Comparison of ENCODE assay signal across 28 mouse cellular contexts in genomic region chr7:37736413-37736720, GRCm38 (mm10). TPM values are rescaled to one million over a fixed set of nuclear protein-coding genes. Genes with fewer than 3 reads are reported as not detected.
A peak's percentile ranks its signal among the peaks of the same experiment; 100 is the strongest.
DNase-seq lines count a peak whose midpoint lies in the region; ATAC-seq and TF ChIP-seq lines count a peak whose summit lies in the region.
"Had no signal": no experiment of that assay in that cellular context is flagged by ENCODE, and none has a peak within 500 bp of the region (broad histone marks: within the 10 kb centered on the region; RNA-seq: fewer than 3 reads in every experiment).

No protein-coding gene starts in this region.

- H3K9ac ChIP-seq in forebrain, embryonic 12.5 days = peak overlapping the region; percentile 21; the same call in 1 of the 2 replicates
- H3K9ac ChIP-seq in forebrain, embryonic 14.5 days (ENCODE audit: low read length) = no peak overlapping the region
- no peak overlapping the region for H3K9ac ChIP-seq in hindbrain, postnatal 0 days (replicated peaks; ENCODE audit: low read length)
- no peak overlapping the region; the same call in 1 of the 2 replicates for H3K9ac ChIP-seq in midbrain, embryonic 11.5 days (ENCODE audit: low read length)
- no peak overlapping the region for H3K9ac ChIP-seq in midbrain, embryonic 15.5 days
- H3K9ac ChIP-seq in hindbrain, embryonic 13.5 days = no peak overlapping the region
- H3K9ac ChIP-seq: heart, embryonic 15.5 days; liver, embryonic 14.5 days; neural tube, embryonic 13.5 days; stomach, embryonic 15.5 days had no signal

- no peak overlapping the region for H3K4me2 ChIP-seq in forebrain, embryonic 12.5 days
- no peak overlapping the region for H3K4me2 ChIP-seq in forebrain, embryonic 14.5 days (ENCODE audit: low read length)
- H3K4me2 ChIP-seq in hindbrain, postnatal 0 days (ENCODE audit: low read depth, low read length) = no peak overlapping the region
- no peak overlapping the region for H3K4me2 ChIP-seq in midbrain, embryonic 11.5 days
- no peak overlapping the region for H3K4me2 ChIP-seq in midbrain, embryonic 15.5 days
- no peak overlapping the region for H3K4me2 ChIP-seq in hindbrain, embryonic 13.5 days
- H3K4me2 ChIP-seq: heart, embryonic 15.5 days; neural tube, embryonic 13.5 days; stomach, embryonic 15.5 days had no signal

- peaks cover 59% of the 10 kb centered on the region for H3K4me1 ChIP-seq in forebrain, embryonic 12.5 days
- H3K4me1 ChIP-seq in forebrain, embryonic 14.5 days (ENCODE audit: control insufficient read depth, insufficient read depth, low read length) = peaks cover 25% of the 10 kb centered on the region
- peaks cover 81% of the 10 kb centered on the region for H3K4me1 ChIP-seq in hindbrain, embryonic 10.5 days (replicated peaks)
- peaks cover 6% of the 10 kb centered on the region; the same call in 1 of the 2 replicates for H3K4me1 ChIP-seq in hindbrain, postnatal 0 days (ENCODE audit: insufficient read depth, low read length)
- peaks cover 46% of the 10 kb centered on the region for H3K4me1 ChIP-seq in midbrain, embryonic 11.5 days (ENCODE audit: control insufficient read depth, insufficient read depth, low read length)
- peaks cover 21% of the 10 kb centered on the region for H3K4me1 ChIP-seq in midbrain, embryonic 15.5 days
- H3K4me1 ChIP-seq in hindbrain, embryonic 13.5 days (replicated peaks) = peaks cover 70% of the 10 kb centered on the region

- DNase-seq in forebrain, embryonic 14.5 days (ENCODE audit: low spot score) = no peak
- no peak for DNase-seq in hindbrain, embryonic 10.5 days (ENCODE audit: low spot score)
- no peak for DNase-seq in hindbrain, postnatal 0 days (ENCODE audit: low spot score)
- peak; percentile 90 for DNase-seq in midbrain, embryonic 11.5 days (ENCODE audit: low spot score, missing footprints)
- DNase-seq: adrenal gland, postnatal 10 days; cerebellum, adult 8-10 months; cerebellum, postnatal 25 days; gastrocnemius, adult 2 months; gastrocnemius, postnatal 36 days; heart, postnatal 4 days; kidney, adult 11 months; kidney, postnatal 14 days; layer of hippocampus, adult 9-11 months; liver; lung, adult 2 months; lung, postnatal 14 days; right cerebral cortex, postnatal 14 days had no signal

- WGBS in forebrain, embryonic 12.5 days = 9% methylated on average over 4 of the region's 4 CpGs
- 11% methylated on average over 4 of the region's 4 CpGs for WGBS in forebrain, embryonic 14.5 days
- 22% methylated on average over 4 of the region's 4 CpGs for WGBS in hindbrain, embryonic 10.5 days
- WGBS in hindbrain, postnatal 0 days = 17% methylated on average over 4 of the region's 4 CpGs
- 10% methylated on average over 4 of the region's 4 CpGs for WGBS in midbrain, embryonic 11.5 days
- 6% methylated on average over 4 of the region's 4 CpGs for WGBS in midbrain, embryonic 15.5 days
- 12% methylated on average over 4 of the region's 4 CpGs for WGBS in hindbrain, embryonic 13.5 days

- TF ChIP-seq CTCF in hindbrain, postnatal 0 days (IDR thresholded peaks at IDR 0.05; ENCODE audit: low read depth) = no peak

- no peak overlapping the region for H3K4me3 ChIP-seq in forebrain, embryonic 12.5 days (replicated peaks)
- H3K4me3 ChIP-seq in forebrain, embryonic 14.5 days (ENCODE audit: low read depth, low read length) = no peak overlapping the region
- no peak overlapping the region for H3K4me3 ChIP-seq in hindbrain, embryonic 10.5 days
- H3K4me3 ChIP-seq in hindbrain, postnatal 0 days (ENCODE audit: low read length) = no peak overlapping the region
- no peak overlapping the region for H3K4me3 ChIP-seq in midbrain, embryonic 11.5 days (ENCODE audit: low read depth, low read length)
- H3K4me3 ChIP-seq in midbrain, embryonic 15.5 days = no peak overlapping the region
- H3K4me3 ChIP-seq in hindbrain, embryonic 13.5 days = no peak overlapping the region
- H3K4me3 ChIP-seq: gastrocnemius, adult 2 months; heart, embryonic 15.5 days; neural tube, embryonic 13.5 days; stomach, embryonic 15.5 days had no signal

- H3K27ac ChIP-seq in forebrain, embryonic 12.5 days = 0 out of 2 replicates have a peak overlapping the region, but pooled peaks have one; percentile 67
- H3K27ac ChIP-seq in forebrain, embryonic 14.5 days (ENCODE audit: low read depth, low read length) = no peak overlapping the region
- H3K27ac ChIP-seq in hindbrain, embryonic 10.5 days = peak overlapping the region; percentile 66
- H3K27ac ChIP-seq in hindbrain, postnatal 0 days = no peak overlapping the region
- no peak overlapping the region; the same call in 1 of the 2 replicates for H3K27ac ChIP-seq in midbrain, embryonic 11.5 days (ENCODE audit: low read depth, low read length)
- no peak overlapping the region for H3K27ac ChIP-seq in midbrain, embryonic 15.5 days
- H3K27ac ChIP-seq in hindbrain, embryonic 13.5 days = peak overlapping the region; percentile 74
- H3K27ac ChIP-seq: gastrocnemius, adult 2 months; heart, embryonic 15.5 days; liver, embryonic 14.5 days; stomach, embryonic 15.5 days had no signal

- H3K9me3 ChIP-seq in forebrain, embryonic 12.5 days = no peaks in the 10 kb centered on the region
- H3K9me3 ChIP-seq in forebrain, embryonic 14.5 days (replicated peaks; ENCODE audit: control insufficient read depth, low read length) = no peaks in the 10 kb centered on the region
- H3K9me3 ChIP-seq in hindbrain, embryonic 10.5 days = peaks cover 4% of the 10 kb centered on the region; the same call in 1 of the 2 replicates
- H3K9me3 ChIP-seq in hindbrain, postnatal 0 days (ENCODE audit: low read length) = no peaks in the 10 kb centered on the region
- no peaks in the 10 kb centered on the region for H3K9me3 ChIP-seq in midbrain, embryonic 11.5 days (ENCODE audit: control insufficient read depth, low read length)
- H3K9me3 ChIP-seq in midbrain, embryonic 15.5 days = no peaks in the 10 kb centered on the region
- H3K9me3 ChIP-seq in hindbrain, embryonic 13.5 days = no peaks in the 10 kb centered on the region
- H3K9me3 ChIP-seq: heart, embryonic 15.5 days; neural tube, embryonic 13.5 days; stomach, embryonic 15.5 days had no signal

- 0 out of 2 replicates have a peak, but pooled peaks cover 2% of the 10 kb centered on the region for H3K27me3 ChIP-seq in forebrain, embryonic 12.5 days
- H3K27me3 ChIP-seq in forebrain, embryonic 14.5 days (replicated peaks; ENCODE audit: control insufficient read depth, insufficient read depth, low read length) = no peaks in the 10 kb centered on the region
- peaks cover 3% of the 10 kb centered on the region for H3K27me3 ChIP-seq in hindbrain, embryonic 10.5 days (ENCODE audit: insufficient read depth, poor library complexity, severe bottlenecking)
- H3K27me3 ChIP-seq in hindbrain, postnatal 0 days (ENCODE audit: insufficient read depth, low read length) = no peaks in the 10 kb centered on the region
- no peaks in the 10 kb centered on the region for H3K27me3 ChIP-seq in midbrain, embryonic 11.5 days (ENCODE audit: control insufficient read depth, insufficient read depth, low read length)
- H3K27me3 ChIP-seq in midbrain, embryonic 15.5 days (replicated peaks) = no peaks in the 10 kb centered on the region
- no peaks in the 10 kb centered on the region for H3K27me3 ChIP-seq in hindbrain, embryonic 13.5 days
- H3K27me3 ChIP-seq: neural tube, embryonic 13.5 days; Patski; stomach, embryonic 15.5 days had no signal

- no peaks in the 10 kb centered on the region for H3K36me3 ChIP-seq in forebrain, embryonic 12.5 days (replicated peaks)
- H3K36me3 ChIP-seq in forebrain, embryonic 14.5 days (ENCODE audit: control insufficient read depth, insufficient read depth, low read length) = no peaks in the 10 kb centered on the region
- H3K36me3 ChIP-seq in hindbrain, embryonic 10.5 days = peaks cover 16% of the 10 kb centered on the region
- H3K36me3 ChIP-seq in hindbrain, postnatal 0 days (ENCODE audit: insufficient read depth, low read length) = no peaks in the 10 kb centered on the region
- H3K36me3 ChIP-seq in midbrain, embryonic 11.5 days (ENCODE audit: control insufficient read depth, insufficient read depth, low read length) = no peaks in the 10 kb centered on the region
- no peaks in the 10 kb centered on the region for H3K36me3 ChIP-seq in midbrain, embryonic 15.5 days (replicated peaks)
- H3K36me3 ChIP-seq in hindbrain, embryonic 13.5 days = no peaks in the 10 kb centered on the region
- H3K36me3 ChIP-seq: heart, embryonic 15.5 days; neural tube, embryonic 13.5 days; stomach, embryonic 15.5 days had no signal

- ATAC-seq in forebrain, embryonic 12.5 days (ENCODE audit: low FRiP score) = no peak
- no peak for ATAC-seq in forebrain, embryonic 14.5 days
- ATAC-seq in hindbrain, postnatal 0 days = no peak
- ATAC-seq in midbrain, embryonic 11.5 days (ENCODE audit: low FRiP score) = peak; percentile 59
- ATAC-seq in midbrain, embryonic 15.5 days (replicated peaks) = no peak
- ATAC-seq in hindbrain, embryonic 13.5 days (ENCODE audit: low FRiP score) = no peak
- ATAC-seq: inflammation-experienced regulatory T-cells, adult 6 months; Patski had no signal

RNA-seq across cellular contexts. Expression of gene Zfp536, which starts 37.1 kb away (rescaled TPM):
- 45.7 and 53.1 TPM in 2 replicates for polyA plus RNA-seq in forebrain, embryonic 12.5 days (2016; fragmentation: Nextera tagmentation; extraction: Ambion mirVana)
- polyA plus RNA-seq in forebrain, embryonic 14.5 days (2014; fragmentation: Nextera tagmentation; extraction: Ambion mirVana) = 21.8 and 26.2 TPM in 2 replicates
- polyA plus RNA-seq in hindbrain, embryonic 10.5 days (2016; fragmentation: Nextera tagmentation; extraction: Ambion mirVana) = 32.2 and 40.7 TPM in 2 replicates
- 65.6 and 74.1 TPM in 2 replicates for total RNA-seq in hindbrain, postnatal 0 days (2014; rRNA removed)
- polyA plus RNA-seq in hindbrain, postnatal 0 days (2015; fragmentation: Nextera tagmentation; extraction: Ambion mirVana) = 31.8 and 32.6 TPM in 2 replicates
- 26.8 and 27.5 TPM in 2 replicates for polyA plus RNA-seq in midbrain, embryonic 11.5 days (2014; fragmentation: Nextera tagmentation; extraction: Ambion mirVana)
- 36.5 and 36.7 TPM in 2 replicates for polyA plus RNA-seq in midbrain, embryonic 15.5 days (2015; fragmentation: Nextera tagmentation; extraction: Ambion mirVana)
- 50.9 and 51.4 TPM in 2 replicates for polyA plus RNA-seq in hindbrain, embryonic 13.5 days (2015; fragmentation: Nextera tagmentation; extraction: Ambion mirVana)
- total RNA-seq: megakaryocyte progenitor cell, adult 5-6 weeks; MEL had no signal
- polyA plus RNA-seq: liver, embryonic 14.5 days had no signal

Comparison
In these comparisons a context has a peak if more than half of its experiments do, and no peak if none do; other contexts are left out.
1. H3K27ac ChIP-seq: peak in forebrain, embryonic 12.5 days (single experiment), hindbrain, embryonic 10.5 days (single experiment) and hindbrain, embryonic 13.5 days (single experiment); none in forebrain, embryonic 14.5 days (single experiment), hindbrain, postnatal 0 days (single experiment), midbrain, embryonic 11.5 days (single experiment) and midbrain, embryonic 15.5 days (single experiment).